Mouse (Mus musculus): ENCODE results near the gene Mars. TPM values are rescaled to one million over a fixed set of nuclear protein-coding genes. Genes with fewer than 3 reads are reported as not detected.

Gene Mars
- polyA plus RNA-seq, 1 experiment = 30.7 TPM

- Histone ChIP-seq H3K27ac (ENCODE audit: insufficient read depth, low read depth, low read length) (no peak overlapping the region), H3K36me3 (ENCODE audit: control insufficient read depth, insufficient read depth, low read length) (no peaks in the 10 kb centered on the region), H3K4me1 (ENCODE audit: control insufficient read depth, insufficient read depth, insufficient read length, low read length) (peaks cover 5% of the 10 kb centered on the region), H3K4me3 (ENCODE audit: low read depth, low read length) (peak overlapping the region; percentile 67; the same call in 1 of the 2 replicates), H3K27me3 (ENCODE audit: control insufficient read depth, insufficient read depth, low read length) (peaks cover 8% of the 10 kb centered on the region)
- TF ChIP-seq POLR2A (IDR thresholded peaks at IDR 0.05; ENCODE audit: low read depth, low read length) (no peak), CTCF (IDR thresholded peaks at IDR 0.05; ENCODE audit: extremely low read depth, insufficient read length, insufficient replicate concordance, low read depth, low read length) (no peak)
- WGBS = 54% methylated on average over 15 of the region's 15 CpGs
Measured at GRCm38 (mm10) chr10:127261706-127262547, 49.7 kb downstream of the Mars start.

- Histone ChIP-seq H3K36me3 (ENCODE audit: control insufficient read depth, insufficient read depth, low read length) (no peaks in the 10 kb centered on the region), H3K27me3 (ENCODE audit: control insufficient read depth, insufficient read depth, low read length) (peaks cover 7% of the 10 kb centered on the region), H3K4me1 (ENCODE audit: control insufficient read depth, insufficient read depth, insufficient read length, low read length) (peaks cover 3% of the 10 kb centered on the region; the same call in 1 of the 2 replicates), H3K4me3 (ENCODE audit: low read depth, low read length) (no peak overlapping the region), H3K27ac (ENCODE audit: insufficient read depth, low read depth, low read length) (no peak overlapping the region)
- no peak for TF ChIP-seq CTCF (IDR thresholded peaks at IDR 0.05; ENCODE audit: extremely low read depth, insufficient read length, insufficient replicate concordance, low read depth, low read length)
- no peak for TF ChIP-seq POLR2A (IDR thresholded peaks at IDR 0.05; ENCODE audit: low read depth, low read length)
- 78% methylated on average over 8 of the region's 8 CpGs for WGBS
Measured at GRCm38 (mm10) chr10:127258489-127258888, 53.1 kb downstream of the Mars start.

- no peak overlapping the region for H3K4me3 ChIP-seq (ENCODE audit: low read depth, low read length)
Measured at GRCm38 (mm10) chr10:127257790-127258189, 53.8 kb downstream of the Mars start.

GRCm38 (mm10) chr10:127255625-127256345 is 55.8 kb downstream of the Mars start:
- 24% methylated on average over 14 of the region's 14 CpGs for WGBS
- H3K4me1 ChIP-seq (ENCODE audit: control insufficient read depth, insufficient read depth, insufficient read length, low read length) = no peaks in the 10 kb centered on the region
- H3K27ac ChIP-seq (ENCODE audit: insufficient read depth, low read depth, low read length) = no peak overlapping the region
- TF ChIP-seq POLR2A (IDR thresholded peaks at IDR 0.05; ENCODE audit: low read depth, low read length) (no peak), CTCF (IDR thresholded peaks at IDR 0.05; ENCODE audit: extremely low read depth, insufficient read length, insufficient replicate concordance, low read depth, low read length) (no peak)
- no peaks in the 10 kb centered on the region for H3K27me3 ChIP-seq (ENCODE audit: control insufficient read depth, insufficient read depth, low read length)
- no peak overlapping the region for H3K4me3 ChIP-seq (ENCODE audit: low read depth, low read length)
- no peaks in the 10 kb centered on the region for H3K36me3 ChIP-seq (ENCODE audit: control insufficient read depth, insufficient read depth, low read length)

More at GRCm38 (mm10) chr10:127257790-127258189, 53.8 kb downstream of the Mars start:
- TF ChIP-seq POLR2A (IDR thresholded peaks at IDR 0.05; ENCODE audit: low read depth, low read length) (no peak), CTCF (IDR thresholded peaks at IDR 0.05; ENCODE audit: extremely low read depth, insufficient read length, insufficient replicate concordance, low read depth, low read length) (no peak)
- no peaks in the 10 kb centered on the region for H3K36me3 ChIP-seq (ENCODE audit: control insufficient read depth, insufficient read depth, low read length)
- H3K27ac ChIP-seq (ENCODE audit: insufficient read depth, low read depth, low read length) = no peak overlapping the region
- H3K4me1 ChIP-seq (ENCODE audit: control insufficient read depth, insufficient read depth, insufficient read length, low read length) = peaks cover 2% of the 10 kb centered on the region; the same call in 1 of the 2 replicates
- H3K27me3 ChIP-seq (ENCODE audit: control insufficient read depth, insufficient read depth, low read length) = peaks cover 5% of the 10 kb centered on the region
- 69% methylated on average over 6 of the region's 6 CpGs for WGBS

GRCm38 (mm10) chr10:127250810-127251209 is 60.8 kb downstream of the Mars start:
- Histone ChIP-seq H3K4me1 (ENCODE audit: control insufficient read depth, insufficient read depth, insufficient read length, low read length) (no peaks in the 10 kb centered on the region), H3K27ac (ENCODE audit: insufficient read depth, low read depth, low read length) (no peak overlapping the region), H3K36me3 (ENCODE audit: control insufficient read depth, insufficient read depth, low read length) (no peaks in the 10 kb centered on the region), H3K4me3 (ENCODE audit: low read depth, low read length) (no peak overlapping the region), H3K27me3 (ENCODE audit: control insufficient read depth, insufficient read depth, low read length) (no peaks in the 10 kb centered on the region)
- WGBS = 69% methylated on average over 5 of the region's 5 CpGs
- no peak for TF ChIP-seq CTCF (IDR thresholded peaks at IDR 0.05; ENCODE audit: extremely low read depth, insufficient read length, insufficient replicate concordance, low read depth, low read length)
- TF ChIP-seq POLR2A (IDR thresholded peaks at IDR 0.05; ENCODE audit: low read depth, low read length) = no peak

Other genes starting within 250 kb of the Mars start
- 57.6 and 108 TPM in 2 replicates for gene Cdk4, start 248.3 kb downstream of the Mars start, polyA plus RNA-seq (2012; rRNA removed)
- 36.1 and 48.9 TPM in 2 replicates for gene Tspan31, start 241.5 kb downstream of the Mars start, polyA plus RNA-seq (2012; rRNA removed)
- 6.1 and 15.6 TPM in 2 replicates for gene Agap2, start 236.5 kb downstream of the Mars start, polyA plus RNA-seq (2012; rRNA removed)
- 59.8 and 117 TPM in 2 replicates for gene Os9, start 190.7 kb downstream of the Mars start, polyA plus RNA-seq (2012; rRNA removed)
- 228 and 484 TPM in 2 replicates for gene B4galnt1, start 146.6 kb downstream of the Mars start, polyA plus RNA-seq (2012; rRNA removed)
- 0.56 and 0.85 TPM in 2 replicates for gene Slc26a10, start 131.1 kb downstream of the Mars start, polyA plus RNA-seq (2012; rRNA removed)
- 8.8 and 10.4 TPM in 2 replicates for gene Arhgef25, start 121.7 kb downstream of the Mars start, polyA plus RNA-seq (2012; rRNA removed)
- gene Dtx3, start 116.1 kb downstream of the Mars start, polyA plus RNA-seq (2012; rRNA removed) = 24.0 and 35.3 TPM in 2 replicates
- gene Pip4k2c, start 100.2 kb downstream of the Mars start, polyA plus RNA-seq (2012; rRNA removed) = 13.8 and 31.4 TPM in 2 replicates
- gene Kif5a, start 48.4 kb downstream of the Mars start, polyA plus RNA-seq (2012; rRNA removed) = 1.1 and 1.8 TPM in 2 replicates
- 92.0 and 190 TPM in 2 replicates for gene Dctn2, start 45.4 kb downstream of the Mars start, polyA plus RNA-seq (2012; rRNA removed)
- 39.3 and 76.2 TPM in 2 replicates for gene Mbd6, start 22.8 kb downstream of the Mars start, polyA plus RNA-seq (2012; rRNA removed)
- gene Arhgap9, start 10.2 kb upstream of the Mars start, polyA plus RNA-seq (2012; rRNA removed) = 7.1 and 11.2 TPM in 2 replicates
- 5.5 and 10.4 TPM in 2 replicates for gene Gli1, start 30.2 kb upstream of the Mars start, polyA plus RNA-seq (2012; rRNA removed)
- not detected in 2 replicates for gene Inhbe, start 42.6 kb upstream of the Mars start, polyA plus RNA-seq (2012; rRNA removed)
- 0.09 TPM in 1 of 2 replicates, not detected in the other for gene Inhbc, start 58.6 kb upstream of the Mars start, polyA plus RNA-seq (2012; rRNA removed)
- 42.6 and 103 TPM in 2 replicates for gene R3hdm2, start 68.5 kb upstream of the Mars start, polyA plus RNA-seq (2012; rRNA removed)
- gene Stac3, start 189.9 kb upstream of the Mars start, polyA plus RNA-seq (2012; rRNA removed) = 0.30 and 0.51 TPM in 2 replicates
- 3.8 and 5.6 TPM in 2 replicates for gene Ndufa4l2, start 203.2 kb upstream of the Mars start, polyA plus RNA-seq (2012; rRNA removed)
- 36.6 and 49.6 TPM in 2 replicates for gene Shmt2, start 210.7 kb upstream of the Mars start, polyA plus RNA-seq (2012; rRNA removed)
- 0.32 and 0.41 TPM in 2 replicates for gene Nxph4, start 222.8 kb upstream of the Mars start, polyA plus RNA-seq (2012; rRNA removed)

Measured in small intestine, adult 2 months (tissue).